Mouse (Mus musculus) forebrain, embryonic 15.5 days (tissue): ENCODE measurements at regions not wholly inside any gene's neighbourhood (a gene's known extent, or its start where the extent isn't known, plus 50 kb on each side); places are given as distances from the start of the nearest gene placed in this dataset.

Source experiments
- ATAC-seq: fragments of 200-750 bp; cut with Nextera tagmentation; replicated peaks from 2 replicates; pipeline ENCODE4 v1.8.0; 2017; ENCODE audit warnings: mild to moderate bottlenecking, moderate TSS enrichment, moderate library complexity
- H3K27ac ChIP-seq: fragments of 300-500 bp; sonication (generic); replicated peaks from 2 replicates; pipeline ENCODE4 v1.5.1; 2015; ENCODE audit warnings: mild to moderate bottlenecking, inconsistent platforms
- H3K27me3 ChIP-seq: fragments of 300-500 bp; sonication (generic); 2 replicates; pipeline ENCODE4 v1.6.1; 2015; ENCODE audit warnings: inconsistent platforms
- H3K36me3 ChIP-seq: fragments of 300-500 bp; sonication (generic); 2 replicates; pipeline ENCODE4 v1.6.1; 2015; ENCODE audit warnings: mild to moderate bottlenecking, inconsistent platforms
- H3K4me1 ChIP-seq: fragments of 300-500 bp; sonication (generic); 2 replicates; pipeline ENCODE4 v1.6.1; 2015; ENCODE audit warnings: inconsistent platforms
- H3K4me2 ChIP-seq: fragments of 300-500 bp; sonication (generic); replicated peaks from 2 replicates; pipeline ENCODE4 v1.6.1; 2015; ENCODE audit warnings: mild to moderate bottlenecking, inconsistent platforms
- H3K4me3 ChIP-seq: fragments of 300-500 bp; sonication (generic); 2 replicates; pipeline ENCODE4 v1.5.1; 2015; ENCODE audit warnings: mild to moderate bottlenecking, inconsistent platforms
- H3K9ac ChIP-seq: fragments of 300-500 bp; sonication (generic); replicated peaks from 2 replicates; pipeline ENCODE4 v1.6.1; 2015; ENCODE audit warnings: mild to moderate bottlenecking, inconsistent platforms
- H3K9me3 ChIP-seq: fragments of 300-500 bp; sonication (generic); 2 replicates; pipeline ENCODE4 v1.6.1; 2016; ENCODE audit warnings: inconsistent platforms
- whole genome bisulfite sequencing: fragments of 180-500 bp; shearing (Covaris S2); methylation state at CpG from one replicate; pipeline ENCODE4 v1.1.7; 2015; ENCODE audit warnings: mixed read lengths; 5-methylcytosine and 5-hydroxymethylcytosine counted together

DNA sequence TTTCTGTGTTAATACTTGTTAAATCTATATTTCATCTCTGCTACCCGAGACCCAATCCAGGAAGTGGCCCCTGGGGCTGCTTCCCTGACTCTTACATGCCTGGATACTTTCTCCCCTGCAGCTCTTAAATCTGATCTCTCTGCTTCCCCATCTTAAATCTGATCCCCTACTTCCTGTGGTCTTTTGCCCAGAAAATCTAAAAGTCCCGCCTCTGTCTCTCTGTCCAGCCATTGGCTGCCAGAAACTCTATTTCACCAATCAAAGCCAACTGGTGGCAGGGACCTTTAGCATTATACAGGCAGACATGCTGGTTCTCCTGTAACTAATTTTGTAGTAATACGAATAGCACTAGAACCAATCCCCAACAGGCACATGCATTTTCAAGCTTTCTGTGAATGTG lies 59.0 kb upstream of the Ccdc91 start:
- H3K36me3 ChIP-seq = no peaks in the 10 kb centered on the region
- H3K27ac ChIP-seq = no peak overlapping the region
- no peak for ATAC-seq
- no peaks in the 10 kb centered on the region for H3K4me1 ChIP-seq
- no peaks in the 10 kb centered on the region for H3K27me3 ChIP-seq
- no peaks in the 10 kb centered on the region for H3K9me3 ChIP-seq
- H3K4me3 ChIP-seq = no peak overlapping the region
- WGBS = 86% methylated on average over 3 of the region's 3 CpGs
- no peak overlapping the region for H3K4me2 ChIP-seq
- H3K9ac ChIP-seq = no peak overlapping the region

DNA sequence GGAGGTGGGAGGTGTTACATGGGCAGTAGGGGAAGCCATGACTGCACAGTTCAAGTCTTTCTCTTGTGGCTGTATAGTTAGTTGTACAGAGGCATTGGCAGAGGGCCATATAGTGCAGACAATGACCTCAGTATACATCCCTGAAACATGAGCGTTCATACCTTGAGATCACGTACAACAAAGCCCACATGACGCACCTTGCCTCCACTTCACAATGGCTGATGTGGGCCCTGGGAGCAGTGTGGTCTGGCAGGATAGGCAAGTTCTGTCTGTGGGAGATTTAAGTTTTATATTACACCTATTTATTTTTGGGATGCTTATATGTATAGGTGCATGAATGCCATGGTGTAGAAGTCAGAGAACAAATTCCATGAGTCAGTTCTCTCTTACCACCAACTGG lies 61.9 kb upstream of the Ccdc91 start:
- H3K4me3 ChIP-seq = no peak overlapping the region
- no peak overlapping the region for H3K4me2 ChIP-seq
- no peak for ATAC-seq
- no peak overlapping the region for H3K27ac ChIP-seq
- WGBS = 83% methylated on average over 3 of the region's 3 CpGs
- no peaks in the 10 kb centered on the region for H3K27me3 ChIP-seq
- no peaks in the 10 kb centered on the region for H3K9me3 ChIP-seq
- H3K36me3 ChIP-seq = no peaks in the 10 kb centered on the region
- no peaks in the 10 kb centered on the region for H3K4me1 ChIP-seq
- H3K9ac ChIP-seq = no peak overlapping the region

DNA sequence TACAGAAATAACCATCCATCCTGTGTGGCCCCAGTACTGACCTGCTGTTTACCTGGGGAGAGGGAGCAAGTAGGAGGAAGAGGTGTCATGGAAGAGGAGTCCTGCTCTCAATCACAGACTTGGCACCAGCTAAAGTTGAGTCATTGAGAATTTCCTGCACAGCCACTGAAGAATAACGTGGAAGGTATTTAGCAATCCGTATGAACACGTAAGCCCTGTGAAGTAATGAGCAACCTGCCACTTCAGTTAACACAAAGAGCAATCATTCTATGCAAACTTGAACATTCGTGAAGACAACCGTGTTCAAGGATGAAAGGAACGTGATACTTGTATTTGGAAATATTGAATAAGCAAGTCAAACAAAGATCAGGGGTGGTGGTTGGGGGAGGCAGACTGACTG lies 77.6 kb upstream of the Ccdc91 start:
- H3K27ac ChIP-seq = no peak overlapping the region
- H3K36me3 ChIP-seq = no peaks in the 10 kb centered on the region
- no peak overlapping the region for H3K9ac ChIP-seq
- no peaks in the 10 kb centered on the region for H3K4me1 ChIP-seq
- ATAC-seq = no peak
- WGBS = 78% methylated on average over 6 of the region's 6 CpGs
- H3K4me3 ChIP-seq = no peak overlapping the region
- no peak overlapping the region for H3K4me2 ChIP-seq
- no peaks in the 10 kb centered on the region for H3K9me3 ChIP-seq
- no peaks in the 10 kb centered on the region for H3K27me3 ChIP-seq

DNA sequence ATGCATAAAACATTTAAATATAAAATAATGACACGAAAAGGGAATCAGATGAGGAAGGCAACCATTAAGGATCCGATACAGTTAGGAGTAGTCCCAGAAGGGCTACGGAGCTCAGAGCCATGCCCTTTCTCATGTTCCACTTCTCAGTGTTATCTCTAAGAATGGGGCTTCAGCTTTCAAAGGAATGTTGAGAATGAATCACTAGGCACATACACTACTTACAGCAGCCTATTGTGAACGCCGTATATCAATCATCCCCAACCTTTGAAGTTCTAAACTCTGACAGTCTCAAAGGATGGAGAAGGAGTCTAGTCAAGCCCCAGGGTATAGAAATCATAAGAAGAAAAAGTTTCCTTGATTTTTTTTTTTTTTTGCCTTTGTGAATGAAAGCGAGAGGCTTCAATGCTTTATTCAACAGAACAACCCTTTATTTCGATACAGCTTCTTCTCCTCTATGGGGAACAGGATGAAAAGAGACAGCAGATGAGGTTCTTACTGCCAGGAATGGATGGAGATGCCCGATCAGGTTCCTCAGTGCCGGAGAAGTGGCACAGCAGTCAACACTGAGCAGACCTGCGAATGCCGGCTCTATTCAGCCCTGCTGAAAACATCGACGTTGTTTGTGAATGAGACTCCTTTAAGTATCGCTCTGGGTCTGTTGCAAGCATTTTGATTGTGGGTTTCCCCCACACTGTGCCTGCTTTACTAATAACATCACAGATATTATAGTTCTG lies 84.0 kb upstream of the Ccdc91 start:
- H3K9me3 ChIP-seq = no peaks in the 10 kb centered on the region
- WGBS = 19% methylated on average over 14 of the region's 14 CpGs
- no peak overlapping the region for H3K4me3 ChIP-seq
- H3K4me1 ChIP-seq = peaks cover 17% of the 10 kb centered on the region
- no peak overlapping the region for H3K27ac ChIP-seq
- no peaks in the 10 kb centered on the region for H3K27me3 ChIP-seq
- H3K36me3 ChIP-seq = no peaks in the 10 kb centered on the region
- H3K9ac ChIP-seq = no peak overlapping the region
- peak; percentile 38; the same call in 1 of the 2 replicates for ATAC-seq
- 0 out of 2 replicates have a peak overlapping the region, but pooled peaks have one; percentile 11 for H3K4me2 ChIP-seq

GRCm38 (mm10) chr6:147390499-147390898 lies 85.1 kb upstream of the Ccdc91 start:
- ATAC-seq = 0 out of 2 replicates have a peak, but pooled peaks have one; percentile 53
- H3K9me3 ChIP-seq = no peaks in the 10 kb centered on the region
- no peaks in the 10 kb centered on the region for H3K27me3 ChIP-seq
- 87% methylated on average over 5 of the region's 5 CpGs for WGBS
- peaks cover 17% of the 10 kb centered on the region for H3K4me1 ChIP-seq
- no peak overlapping the region for H3K27ac ChIP-seq
- no peaks in the 10 kb centered on the region for H3K36me3 ChIP-seq
- no peak overlapping the region for H3K9ac ChIP-seq
- H3K4me3 ChIP-seq = no peak overlapping the region
- H3K4me2 ChIP-seq = no peak overlapping the region

DNA sequence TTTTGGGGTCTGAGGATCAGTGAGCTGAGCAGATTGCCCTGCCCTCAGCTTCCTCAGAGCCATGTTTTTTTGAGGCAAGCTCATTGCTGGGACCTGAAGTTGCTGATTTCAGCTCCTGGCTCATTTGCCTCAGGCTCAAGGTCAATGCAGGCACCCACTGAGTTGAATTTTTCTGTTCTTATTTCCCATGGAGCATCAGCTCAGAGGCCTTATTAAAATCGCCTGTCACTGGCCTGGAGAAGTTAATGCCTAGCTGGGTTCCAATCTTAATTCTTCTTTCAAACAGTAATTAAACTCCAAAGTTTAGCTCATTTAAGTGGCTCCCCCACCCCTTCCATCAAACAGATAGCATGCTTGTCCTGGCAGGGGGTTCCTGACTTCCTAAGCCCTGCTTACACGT lies 86.9 kb upstream of the Ccdc91 start:
- H3K9me3 ChIP-seq = no peaks in the 10 kb centered on the region
- H3K27ac ChIP-seq = no peak overlapping the region
- H3K4me3 ChIP-seq = no peak overlapping the region
- no peaks in the 10 kb centered on the region for H3K36me3 ChIP-seq
- H3K9ac ChIP-seq = no peak overlapping the region
- WGBS = 1% methylated on average over 2 of the region's 2 CpGs
- no peaks in the 10 kb centered on the region for H3K27me3 ChIP-seq
- peaks cover 17% of the 10 kb centered on the region for H3K4me1 ChIP-seq
- H3K4me2 ChIP-seq = no peak overlapping the region
- ATAC-seq = no peak

DNA sequence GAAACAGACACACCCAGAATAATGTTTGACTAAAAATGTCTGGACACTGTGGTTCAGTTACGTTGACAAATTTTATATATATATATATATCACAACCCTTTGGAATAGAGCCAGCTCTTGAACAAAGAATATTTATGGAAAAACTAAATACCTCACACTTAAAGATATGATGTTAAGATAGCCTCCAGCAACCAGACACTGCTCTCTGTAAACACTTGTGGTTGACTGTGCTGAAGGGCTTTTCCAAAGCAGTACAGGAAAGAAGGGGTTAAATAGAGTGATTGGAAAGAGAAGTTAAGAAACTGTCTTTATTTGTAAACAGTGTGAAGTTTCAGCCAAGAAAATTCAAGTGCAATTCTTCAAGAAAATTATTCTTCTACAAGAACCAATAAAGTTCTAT lies 90.0 kb upstream of the Ccdc91 start:
- Histone ChIP-seq H3K36me3 (no peaks in the 10 kb centered on the region), H3K27ac (no peak overlapping the region), H3K4me3 (no peak overlapping the region), H3K27me3 (no peaks in the 10 kb centered on the region), H3K9ac (no peak overlapping the region), H3K9me3 (no peaks in the 10 kb centered on the region), H3K4me2 (no peak overlapping the region), H3K4me1 (peaks cover 17% of the 10 kb centered on the region)
- ATAC-seq = no peak
- 76% methylated on average over 1 of the region's 1 CpGs for WGBS

DNA sequence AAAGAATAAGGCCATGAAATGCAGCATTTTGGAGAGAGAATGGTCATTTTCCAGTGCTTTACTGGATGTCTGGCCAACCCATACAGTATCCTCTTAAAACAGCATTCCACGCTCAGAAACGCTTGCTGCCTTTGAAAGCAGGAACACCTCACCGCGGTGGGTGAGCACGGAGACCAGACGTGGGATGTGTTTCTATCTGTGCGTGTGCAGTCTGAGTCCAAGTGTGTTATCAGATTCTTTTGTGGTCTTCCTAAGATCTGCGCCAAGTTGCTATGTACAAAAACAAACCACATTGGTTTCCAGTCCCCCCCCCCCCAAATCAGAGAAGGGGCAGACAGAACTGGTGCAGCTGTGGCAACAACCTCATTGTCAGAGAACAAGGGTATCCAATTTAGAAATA lies 95.1 kb upstream of the Ccdc91 start:
- H3K9ac ChIP-seq = no peak overlapping the region
- ATAC-seq = no peak
- no peaks in the 10 kb centered on the region for H3K36me3 ChIP-seq
- no peaks in the 10 kb centered on the region for H3K4me1 ChIP-seq
- H3K27me3 ChIP-seq = no peaks in the 10 kb centered on the region
- no peak overlapping the region for H3K27ac ChIP-seq
- H3K9me3 ChIP-seq = no peaks in the 10 kb centered on the region
- H3K4me3 ChIP-seq = no peak overlapping the region
- no peak overlapping the region for H3K4me2 ChIP-seq
- 77% methylated on average over 8 of the region's 8 CpGs for WGBS

GRCm38 (mm10) chr6:147377679-147378078 lies 97.9 kb upstream of the Ccdc91 start:
- ATAC-seq = no peak
- WGBS = 90% methylated on average over 3 of the region's 3 CpGs
- Histone ChIP-seq H3K9ac (no peak overlapping the region), H3K36me3 (no peaks in the 10 kb centered on the region), H3K27me3 (no peaks in the 10 kb centered on the region), H3K27ac (no peak overlapping the region), H3K9me3 (no peaks in the 10 kb centered on the region), H3K4me2 (no peak overlapping the region), H3K4me3 (no peak overlapping the region), H3K4me1 (no peaks in the 10 kb centered on the region)

- WGBS = 42% methylated on average over 4 of the region's 4 CpGs
- Histone ChIP-seq H3K9me3 (no peaks in the 10 kb centered on the region), H3K9ac (no peak overlapping the region), H3K4me3 (no peak overlapping the region), H3K27me3 (no peaks in the 10 kb centered on the region), H3K4me2 (no peak overlapping the region), H3K27ac (no peak overlapping the region), H3K4me1 (no peaks in the 10 kb centered on the region), H3K36me3 (no peaks in the 10 kb centered on the region)
- no peak for ATAC-seq
Measured at GRCm38 (mm10) chr6:147371737-147372136, 103.9 kb upstream of the Ccdc91 start.

GRCm38 (mm10) chr6:147371336-147371735 lies 104.3 kb upstream of the Ccdc91 start:
- ATAC-seq = no peak
- Histone ChIP-seq H3K4me1 (no peaks in the 10 kb centered on the region), H3K4me3 (no peak overlapping the region), H3K27me3 (no peaks in the 10 kb centered on the region), H3K4me2 (no peak overlapping the region), H3K9me3 (no peaks in the 10 kb centered on the region), H3K9ac (no peak overlapping the region), H3K36me3 (no peaks in the 10 kb centered on the region), H3K27ac (no peak overlapping the region)
- 88% methylated on average over 3 of the region's 3 CpGs for WGBS

DNA sequence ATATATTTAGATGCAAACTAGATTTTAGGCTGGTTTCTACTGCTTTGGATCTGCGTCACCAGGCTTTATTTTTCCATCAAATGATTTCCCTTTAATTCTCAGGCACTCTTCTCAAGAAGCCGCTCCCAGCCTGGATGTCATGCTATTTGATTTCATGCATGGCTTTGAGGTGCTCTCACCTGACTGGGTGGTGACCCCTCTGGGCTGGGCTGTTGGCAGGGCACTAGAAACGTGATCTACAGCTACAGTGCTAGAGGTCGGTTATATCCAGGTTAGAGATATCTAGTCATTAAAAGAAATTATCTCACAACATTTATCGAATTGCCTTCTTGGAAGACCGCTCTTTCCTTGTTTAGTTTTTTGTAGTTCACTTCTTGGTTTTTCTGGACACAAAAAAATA lies 98.9 kb upstream of the Pthlh start:
- ATAC-seq = no peak
- H3K9ac ChIP-seq = no peak overlapping the region
- no peak overlapping the region for H3K4me2 ChIP-seq
- no peaks in the 10 kb centered on the region for H3K4me1 ChIP-seq
- 93% methylated on average over 6 of the region's 6 CpGs for WGBS
- no peak overlapping the region for H3K4me3 ChIP-seq
- no peaks in the 10 kb centered on the region for H3K9me3 ChIP-seq
- no peaks in the 10 kb centered on the region for H3K27me3 ChIP-seq
- H3K27ac ChIP-seq = no peak overlapping the region
- H3K36me3 ChIP-seq = no peaks in the 10 kb centered on the region

GRCm38 (mm10) chr6:147357031-147357430 lies 93.0 kb upstream of the Pthlh start:
- ATAC-seq = no peak
- no peak overlapping the region for H3K4me3 ChIP-seq
- H3K9me3 ChIP-seq = no peaks in the 10 kb centered on the region
- 88% methylated on average over 2 of the region's 2 CpGs for WGBS
- no peaks in the 10 kb centered on the region for H3K27me3 ChIP-seq
- H3K4me2 ChIP-seq = no peak overlapping the region
- H3K4me1 ChIP-seq = no peaks in the 10 kb centered on the region
- no peak overlapping the region for H3K9ac ChIP-seq
- no peaks in the 10 kb centered on the region for H3K36me3 ChIP-seq
- no peak overlapping the region for H3K27ac ChIP-seq
